Mouse (Mus musculus): Measurements from ENCODE around the gene Srek1.

GRCm38 (mm10) chr13:103819377-103819776 is 45.0 kb upstream of the Srek1 start:
- TF ChIP-seq GATA1 (IDR thresholded peaks at IDR 0.05; ENCODE audit: borderline replicate concordance, low read length) (no peak), FLI1 (IDR thresholded peaks at IDR 0.05; ENCODE audit: low read length) (no peak)
